Mouse (Mus musculus): ENCODE data around the gene Fgfr2. TPM values are rescaled to one million over a fixed set of nuclear protein-coding genes. Genes with fewer than 3 reads are reported as not detected.
A peak's percentile ranks its signal among the peaks of the same experiment; 100 is the strongest.

Fgfr2 gene
- polyA plus RNA-seq, 1 experiment: 14.8 TPM

GRCm38 (mm10) chr7:132787022-132787421 is 336.1 kb downstream of the Fgfr2 start:
- WGBS: 78% methylated on average over 4 of the region's 4 CpGs
- DNase-seq: no peak
- Histone ChIP-seq H3K27ac (ENCODE audit: insufficient read depth, low read depth, low read length) (peak overlapping the region; percentile 67), H3K4me1 (ENCODE audit: control insufficient read depth, insufficient read depth, low read length) (peaks cover 35% of the 10 kb centered on the region), H3K36me3 (ENCODE audit: control insufficient read depth, insufficient read depth, low read length) (no peaks in the 10 kb centered on the region), H3K4me3 (ENCODE audit: insufficient read depth, low read depth, low read length) (no peak overlapping the region), H3K27me3 (replicated peaks; ENCODE audit: control insufficient read depth, insufficient read depth, low read length) (no peaks in the 10 kb centered on the region)
- TF ChIP-seq CTCF (conservative IDR thresholded peaks at IDR 0.05; ENCODE audit: insufficient read depth, insufficient read length, low read depth, low read length): no peak
- TF ChIP-seq POLR2A (IDR thresholded peaks at IDR 0.05; ENCODE audit: low read depth, low read length): no peak

GRCm38 (mm10) chr7:132786522-132786921 is 336.6 kb downstream of the Fgfr2 start:
- Histone ChIP-seq H3K27me3 (replicated peaks; ENCODE audit: control insufficient read depth, insufficient read depth, low read length) (no peaks in the 10 kb centered on the region), H3K4me1 (ENCODE audit: control insufficient read depth, insufficient read depth, low read length) (peaks cover 39% of the 10 kb centered on the region), H3K4me3 (ENCODE audit: insufficient read depth, low read depth, low read length) (no peak overlapping the region), H3K27ac (ENCODE audit: insufficient read depth, low read depth, low read length) (peak overlapping the region; percentile 67), H3K36me3 (ENCODE audit: control insufficient read depth, insufficient read depth, low read length) (no peaks in the 10 kb centered on the region)
- DNase-seq: no peak
- WGBS: 51% methylated on average over 4 of the region's 4 CpGs
- TF ChIP-seq POLR2A (IDR thresholded peaks at IDR 0.05; ENCODE audit: low read depth, low read length) (no peak), CTCF (conservative IDR thresholded peaks at IDR 0.05; ENCODE audit: insufficient read depth, insufficient read length, low read depth, low read length) (no peak)

GRCm38 (mm10) chr7:132786011-132786410 is 337.1 kb downstream of the Fgfr2 start:
- no peak for TF ChIP-seq POLR2A (IDR thresholded peaks at IDR 0.05; ENCODE audit: low read depth, low read length)
- TF ChIP-seq CTCF (conservative IDR thresholded peaks at IDR 0.05; ENCODE audit: insufficient read depth, insufficient read length, low read depth, low read length): no peak
- Histone ChIP-seq H3K4me3 (ENCODE audit: insufficient read depth, low read depth, low read length) (no peak overlapping the region), H3K4me1 (ENCODE audit: control insufficient read depth, insufficient read depth, low read length) (peaks cover 44% of the 10 kb centered on the region), H3K36me3 (ENCODE audit: control insufficient read depth, insufficient read depth, low read length) (no peaks in the 10 kb centered on the region), H3K27ac (ENCODE audit: insufficient read depth, low read depth, low read length) (peak overlapping the region; percentile 67), H3K27me3 (replicated peaks; ENCODE audit: control insufficient read depth, insufficient read depth, low read length) (no peaks in the 10 kb centered on the region)
- peak; percentile 64 for DNase-seq
- 31% methylated on average over 7 of the region's 7 CpGs for WGBS

- H3K4me3 ChIP-seq (ENCODE audit: insufficient read depth, low read depth, low read length): no peak overlapping the region
- H3K27ac ChIP-seq (ENCODE audit: insufficient read depth, low read depth, low read length): no peak overlapping the region
- TF ChIP-seq POLR2A (IDR thresholded peaks at IDR 0.05; ENCODE audit: low read depth, low read length) (no peak), CTCF (conservative IDR thresholded peaks at IDR 0.05; ENCODE audit: insufficient read depth, insufficient read length, low read depth, low read length) (no peak)
- H3K4me1 ChIP-seq (ENCODE audit: control insufficient read depth, insufficient read depth, low read length): peaks cover 59% of the 10 kb centered on the region
- 51% methylated on average over 5 of the region's 5 CpGs for WGBS
- DNase-seq: peak; percentile 61
- no peaks in the 10 kb centered on the region for H3K36me3 ChIP-seq (ENCODE audit: control insufficient read depth, insufficient read depth, low read length)
- H3K27me3 ChIP-seq (replicated peaks; ENCODE audit: control insufficient read depth, insufficient read depth, low read length): no peaks in the 10 kb centered on the region
Measured at GRCm38 (mm10) chr7:132784101-132784500, 339.0 kb downstream of the Fgfr2 start.

GRCm38 (mm10) chr7:132781850-132782249 is 341.3 kb downstream of the Fgfr2 start:
- 50% methylated on average over 6 of the region's 6 CpGs for WGBS
- Histone ChIP-seq H3K4me1 (ENCODE audit: control insufficient read depth, insufficient read depth, low read length) (peaks cover 62% of the 10 kb centered on the region), H3K27ac (ENCODE audit: insufficient read depth, low read depth, low read length) (peak overlapping the region; percentile 7; the same call in 1 of the 2 replicates), H3K36me3 (ENCODE audit: control insufficient read depth, insufficient read depth, low read length) (no peaks in the 10 kb centered on the region; the same call in 1 of the 2 replicates), H3K27me3 (replicated peaks; ENCODE audit: control insufficient read depth, insufficient read depth, low read length) (no peaks in the 10 kb centered on the region), H3K4me3 (ENCODE audit: insufficient read depth, low read depth, low read length) (no peak overlapping the region)
- no peak for DNase-seq
- TF ChIP-seq CTCF (conservative IDR thresholded peaks at IDR 0.05; ENCODE audit: insufficient read depth, insufficient read length, low read depth, low read length): no peak
- TF ChIP-seq POLR2A (IDR thresholded peaks at IDR 0.05; ENCODE audit: low read depth, low read length): no peak

GRCm38 (mm10) chr7:132781130-132781814 is 341.9 kb downstream of the Fgfr2 start:
- TF ChIP-seq POLR2A (IDR thresholded peaks at IDR 0.05; ENCODE audit: low read depth, low read length): no peak
- no peak for TF ChIP-seq CTCF (conservative IDR thresholded peaks at IDR 0.05; ENCODE audit: insufficient read depth, insufficient read length, low read depth, low read length)
- WGBS: 32% methylated on average over 7 of the region's 7 CpGs
- Histone ChIP-seq H3K27ac (ENCODE audit: insufficient read depth, low read depth, low read length) (peak overlapping the region; percentile 68), H3K36me3 (ENCODE audit: control insufficient read depth, insufficient read depth, low read length) (no peaks in the 10 kb centered on the region; the same call in 1 of the 2 replicates), H3K27me3 (replicated peaks; ENCODE audit: control insufficient read depth, insufficient read depth, low read length) (no peaks in the 10 kb centered on the region), H3K4me1 (ENCODE audit: control insufficient read depth, insufficient read depth, low read length) (peaks cover 62% of the 10 kb centered on the region), H3K4me3 (ENCODE audit: insufficient read depth, low read depth, low read length) (no peak overlapping the region)
- DNase-seq: no peak

- H3K4me1 ChIP-seq (ENCODE audit: control insufficient read depth, insufficient read depth, low read length): peaks cover 60% of the 10 kb centered on the region
- 23% methylated on average over 4 of the region's 4 CpGs for WGBS
- H3K36me3 ChIP-seq (ENCODE audit: control insufficient read depth, insufficient read depth, low read length): no peaks in the 10 kb centered on the region; the same call in 1 of the 2 replicates
- H3K27ac ChIP-seq (ENCODE audit: insufficient read depth, low read depth, low read length): peak overlapping the region; percentile 68
- TF ChIP-seq POLR2A (IDR thresholded peaks at IDR 0.05; ENCODE audit: low read depth, low read length) (no peak), CTCF (conservative IDR thresholded peaks at IDR 0.05; ENCODE audit: insufficient read depth, insufficient read length, low read depth, low read length) (peak; percentile 29; the same call in 1 of the 2 replicates)
- peak; percentile 77 for DNase-seq
- no peak overlapping the region for H3K4me3 ChIP-seq (ENCODE audit: insufficient read depth, low read depth, low read length)
- no peaks in the 10 kb centered on the region for H3K27me3 ChIP-seq (replicated peaks; ENCODE audit: control insufficient read depth, insufficient read depth, low read length)
Measured at GRCm38 (mm10) chr7:132780611-132781010, 342.5 kb downstream of the Fgfr2 start.

Measured in kidney, adult 2 months (tissue).